Mouse (Mus musculus) fat pad, adult 2 months (tissue): Measurements from ENCODE around the gene Il4ra.

Experiments
- DNase-seq: peaks from one replicate; pipeline ENCODE4 v3.0.0-alpha.2; 2011; ENCODE audit warnings: low read depth, low spot score; ENCODE audit errors: extremely low read depth

The Il4ra gene

GRCm38 (mm10) chr7:125568888-125569287, 17.0 kb downstream of the Il4ra start:
- no peak for DNase-seq

GRCm38 (mm10) chr7:125571891-125572290, 20.0 kb downstream of the Il4ra start:
- no peak for DNase-seq

GRCm38 (mm10) chr7:125572737-125573136, 20.8 kb downstream of the Il4ra start:
- no peak for DNase-seq

- no peak for DNase-seq
Observed at GRCm38 (mm10) chr7:125573849-125574248, 21.9 kb downstream of the Il4ra start.

- DNase-seq = no peak
Observed at GRCm38 (mm10) chr7:125574832-125575231, 22.9 kb downstream of the Il4ra start.

DNA sequence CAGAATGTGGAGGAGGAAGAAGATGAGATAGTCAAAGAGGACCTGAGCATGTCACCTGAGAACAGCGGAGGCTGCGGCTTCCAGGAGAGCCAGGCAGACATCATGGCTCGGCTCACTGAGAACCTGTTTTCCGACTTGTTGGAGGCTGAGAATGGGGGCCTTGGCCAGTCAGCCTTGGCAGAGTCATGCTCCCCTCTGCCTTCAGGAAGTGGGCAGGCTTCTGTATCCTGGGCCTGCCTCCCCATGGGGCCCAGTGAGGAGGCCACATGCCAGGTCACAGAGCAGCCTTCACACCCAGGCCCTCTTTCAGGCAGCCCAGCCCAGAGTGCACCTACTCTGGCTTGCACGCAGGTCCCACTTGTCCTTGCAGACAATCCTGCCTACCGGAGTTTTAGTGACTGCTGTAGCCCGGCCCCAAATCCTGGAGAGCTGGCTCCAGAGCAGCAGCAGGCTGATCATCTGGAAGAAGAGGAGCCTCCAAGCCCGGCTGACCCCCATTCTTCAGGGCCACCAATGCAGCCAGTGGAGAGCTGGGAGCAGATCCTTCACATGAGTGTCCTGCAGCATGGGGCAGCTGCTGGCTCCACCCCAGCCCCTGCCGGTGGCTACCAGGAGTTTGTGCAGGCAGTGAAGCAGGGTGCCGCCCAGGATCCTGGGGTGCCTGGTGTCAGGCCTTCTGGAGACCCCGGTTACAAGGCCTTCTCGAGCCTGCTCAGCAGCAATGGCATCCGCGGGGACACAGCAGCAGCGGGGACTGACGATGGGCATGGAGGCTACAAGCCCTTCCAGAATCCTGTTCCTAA, 24.0 kb downstream of the Il4ra start:
- no peak for DNase-seq

DNA sequence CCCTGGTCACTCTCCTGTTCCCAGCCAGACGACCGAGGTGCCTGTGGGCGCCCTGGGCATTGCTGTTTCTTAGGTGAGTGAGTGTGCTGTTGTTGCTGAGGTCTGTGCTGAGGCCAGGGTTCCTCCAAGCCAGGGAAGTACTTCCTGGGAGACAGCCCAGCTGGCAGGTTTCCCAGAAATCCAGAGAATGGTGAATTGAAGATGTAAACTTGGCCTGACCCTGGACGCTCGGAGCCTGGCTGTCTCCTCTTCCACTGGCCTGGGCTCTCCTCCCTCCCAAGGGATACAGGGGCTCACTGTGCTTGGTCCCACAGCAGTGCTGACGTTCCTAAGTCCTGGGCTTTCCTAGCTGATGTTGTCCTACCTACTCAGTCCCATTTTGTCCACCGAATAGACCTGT, 25.1 kb downstream of the Il4ra start:
- no peak for DNase-seq

GRCm38 (mm10) chr7:125577486-125578088, 25.7 kb downstream of the Il4ra start:
- DNase-seq = no peak

DNA sequence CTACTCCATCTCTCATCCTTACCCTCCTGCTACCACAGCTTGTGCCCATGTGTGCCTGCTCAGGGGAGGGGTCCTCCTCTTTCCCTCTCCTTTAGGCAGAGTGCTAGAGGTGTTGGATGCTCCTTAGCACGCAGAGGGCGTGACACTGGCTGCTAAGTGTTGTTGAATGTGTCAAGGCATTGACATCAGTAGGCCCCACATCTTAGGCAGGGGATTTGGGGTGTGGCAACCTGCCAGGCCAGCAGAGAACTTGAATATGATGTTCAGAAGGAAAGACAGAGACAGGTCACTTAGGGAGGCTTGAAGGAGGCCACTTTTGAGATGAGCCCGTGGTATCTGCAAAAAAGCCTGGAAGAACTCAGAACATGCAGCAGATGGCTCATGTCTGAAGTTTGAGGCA, 26.2 kb downstream of the Il4ra start:
- no peak for DNase-seq

- no peak for DNase-seq
Observed at GRCm38 (mm10) chr7:125579545-125580219, 27.8 kb downstream of the Il4ra start.

DNA sequence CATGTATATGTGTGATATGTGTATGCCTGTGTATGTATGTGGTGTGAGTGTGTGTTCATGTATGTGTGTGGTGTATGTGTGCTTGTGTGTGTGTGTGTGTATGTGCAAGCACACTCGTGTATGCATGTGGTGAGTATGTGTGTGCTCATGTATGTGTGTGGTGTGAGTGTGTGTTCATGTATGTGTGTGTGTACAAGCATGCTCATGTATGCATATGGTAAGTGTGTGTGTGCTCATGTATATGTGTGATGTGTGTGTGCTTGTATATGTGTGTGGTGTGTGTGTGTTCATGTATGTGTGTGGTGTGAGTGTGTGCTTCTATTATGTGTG, 28.3 kb downstream of the Il4ra start:
- no peak for DNase-seq

DNA sequence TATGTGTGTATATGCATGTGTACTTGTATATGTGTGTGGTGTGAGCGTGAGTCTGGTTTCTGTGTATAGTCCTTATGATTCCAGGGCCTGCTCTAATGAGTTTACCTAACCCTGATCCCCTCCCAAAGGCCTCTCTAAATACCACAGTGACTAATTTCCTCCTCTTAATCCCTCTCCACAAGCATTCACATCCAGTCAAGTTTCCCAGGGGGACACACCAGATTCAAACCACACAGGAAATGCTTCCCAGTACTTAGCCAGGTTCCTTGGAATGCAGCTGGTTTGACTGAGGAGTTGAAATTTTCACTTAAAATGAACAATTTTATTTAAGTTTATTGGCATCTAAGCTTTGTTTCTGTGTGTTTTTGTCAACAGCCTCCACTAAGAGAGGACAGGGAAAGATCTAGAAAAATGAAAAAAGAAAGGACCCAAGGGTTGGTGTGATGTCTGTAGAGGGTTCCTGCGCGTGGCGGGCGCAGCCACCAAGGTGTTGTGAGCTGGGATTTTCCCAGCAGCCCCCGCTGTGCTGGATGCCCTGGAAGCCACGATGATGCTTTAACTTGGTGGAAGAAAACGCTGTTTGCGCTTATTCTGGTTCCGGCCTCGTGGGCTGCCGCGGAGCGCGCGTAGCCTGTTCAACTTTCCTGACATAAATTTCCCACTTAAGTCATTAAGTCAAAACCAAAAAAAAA, 28.9 kb downstream of the Il4ra start:
- DNase-seq = no peak

DNA sequence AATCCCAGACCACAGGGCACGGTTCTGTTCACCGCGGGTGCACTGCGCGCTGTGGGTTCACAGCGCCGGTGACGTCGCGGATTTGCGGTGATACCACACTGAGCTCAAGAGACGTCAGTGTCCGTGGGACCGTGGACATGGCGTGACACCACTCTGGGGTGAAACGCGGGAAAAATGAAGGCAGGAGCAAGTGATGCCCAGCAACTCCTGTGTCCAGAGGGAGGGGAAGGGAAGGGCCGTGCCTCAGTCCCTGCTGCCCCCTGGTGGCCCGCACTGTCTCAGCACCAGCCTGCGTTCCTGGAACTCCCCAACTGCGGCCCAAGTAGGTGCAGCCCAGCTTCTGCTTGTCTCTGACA, 29.4 kb downstream of the Il4ra start:
- DNase-seq = no peak

DNA sequence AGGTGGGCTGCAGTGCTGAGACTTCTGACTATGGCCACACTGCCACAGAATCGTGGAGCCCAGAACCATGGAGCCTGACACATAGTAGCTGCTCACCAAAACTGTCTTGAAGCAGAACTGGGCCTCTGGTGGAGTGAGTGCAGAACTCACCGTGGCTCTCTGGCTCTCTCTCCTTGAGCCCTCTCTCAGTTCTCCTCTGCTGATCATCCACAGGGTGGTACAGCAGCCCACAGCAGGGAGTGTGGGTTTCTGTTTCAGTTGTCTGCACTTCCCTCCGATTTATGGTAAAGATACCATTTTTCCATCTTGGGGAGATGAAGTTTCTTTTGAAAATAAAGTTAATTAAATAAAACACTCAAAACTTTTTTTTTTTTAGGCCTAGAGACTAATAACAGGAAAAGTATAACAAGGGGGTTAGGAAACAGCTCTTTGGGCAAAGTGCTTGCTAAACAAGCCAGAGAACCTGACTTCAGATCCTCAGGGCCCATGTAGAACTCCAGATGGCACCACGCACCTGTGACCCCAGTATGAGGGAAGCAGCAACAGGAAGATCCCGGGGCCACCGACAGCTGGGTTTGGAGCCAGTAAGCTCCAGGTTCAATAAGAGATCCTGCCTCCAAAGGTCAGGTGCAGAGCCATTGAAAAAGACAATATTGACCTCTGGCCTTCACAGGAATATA, 31.5 kb downstream of the Il4ra start:
- DNase-seq = no peak

DNA sequence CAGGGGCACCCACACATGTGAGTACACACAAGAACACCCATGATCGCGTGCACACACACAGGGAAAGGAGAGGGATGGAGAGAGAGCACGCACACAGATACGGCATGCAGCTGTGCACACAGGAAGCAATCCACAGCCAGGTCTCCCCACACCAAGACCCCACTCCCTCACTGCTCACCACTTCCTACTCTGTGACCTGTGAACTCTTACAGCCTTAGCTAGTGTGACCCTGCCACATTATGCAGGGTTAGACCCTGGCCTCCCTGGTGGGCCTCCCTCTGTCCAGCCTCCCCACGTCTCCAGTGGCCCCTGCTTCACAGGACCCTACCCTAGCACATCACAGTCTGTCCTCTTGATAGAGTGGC, 32.1 kb downstream of the Il4ra start:
- no peak for DNase-seq

- no peak for DNase-seq
Observed at GRCm38 (mm10) chr7:125586355-125586754, 34.4 kb downstream of the Il4ra start.

DNA sequence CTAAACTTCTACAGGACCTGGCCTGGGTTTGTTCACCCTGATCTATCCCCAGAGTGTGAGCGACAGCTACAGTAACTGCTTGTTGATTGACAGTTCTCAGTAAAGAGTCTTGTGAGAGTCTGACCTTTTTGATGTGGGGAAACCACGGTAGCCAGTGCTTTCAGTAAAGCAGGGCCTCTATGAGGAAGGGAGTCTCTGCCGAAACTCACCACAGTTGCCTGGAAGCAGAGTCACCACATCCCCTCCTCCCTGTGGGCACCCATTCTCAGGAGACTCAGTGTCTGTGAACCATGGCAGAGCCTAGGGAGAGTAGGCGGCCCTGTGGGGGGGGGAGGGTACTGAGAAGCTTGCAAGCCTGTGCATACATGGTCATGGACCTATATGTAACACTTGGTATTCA, 36.8 kb downstream of the Il4ra start:
- no peak for DNase-seq

DNA sequence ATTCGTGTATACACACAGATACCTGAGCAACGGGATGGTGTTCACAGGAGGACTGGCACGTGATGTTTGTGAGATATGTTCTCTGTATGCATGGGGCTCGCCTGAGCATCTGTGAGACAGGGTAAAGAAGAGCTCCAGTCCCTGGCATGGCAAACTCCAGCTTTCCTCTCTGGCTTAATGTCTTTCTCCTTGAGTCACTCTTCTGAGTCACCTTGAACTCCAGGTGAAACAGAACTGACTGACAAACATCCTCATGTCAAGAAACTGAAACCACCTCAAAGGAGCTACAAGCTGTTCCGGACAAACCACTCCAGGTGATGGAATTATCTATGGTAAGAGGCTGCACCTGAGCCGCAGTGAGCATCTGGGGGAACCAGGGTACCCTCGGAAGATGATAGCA, 38.0 kb downstream of the Il4ra start:
- DNase-seq = no peak

DNA sequence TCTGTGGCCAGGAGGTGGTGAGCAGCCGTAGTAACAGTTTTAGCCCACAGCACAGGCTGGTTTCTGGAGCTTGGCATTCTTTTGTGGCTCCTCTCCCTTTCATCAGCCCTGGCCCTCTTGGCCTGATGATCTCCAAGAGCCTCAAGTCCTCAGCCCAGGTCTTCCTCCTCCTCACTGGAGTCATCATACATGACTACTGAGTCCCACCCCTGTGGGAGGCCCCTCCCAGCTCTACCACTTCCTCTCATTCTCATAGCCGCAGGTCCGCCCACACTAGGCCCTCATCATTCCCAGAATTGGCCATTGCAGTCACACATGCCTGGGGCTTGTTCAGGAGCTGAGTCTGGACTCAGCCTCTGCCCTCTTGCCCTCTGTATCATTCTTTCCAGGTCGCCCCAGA, 41.9 kb downstream of the Il4ra start:
- DNase-seq = no peak

- no peak for DNase-seq
Observed at GRCm38 (mm10) chr7:125596406-125596805, 44.5 kb downstream of the Il4ra start.

- DNase-seq = no peak
Observed at GRCm38 (mm10) chr7:125597083-125597482, 45.2 kb downstream of the Il4ra start.
